Mouse (Mus musculus): ENCODE results near the gene Stk32c. TPM values are rescaled to one million over a fixed set of nuclear protein-coding genes. Genes with fewer than 3 reads are reported as not detected.

Stk32c gene
- total RNA-seq, 2 experiments from 2014 or later = not detected

GRCm38 (mm10) chr7:139208023-139208772 is 4.9 kb downstream of the Stk32c start:
- ATAC-seq (replicated peaks; ENCODE audit: poor library complexity, severe bottlenecking) = peak; percentile 79

DNA sequence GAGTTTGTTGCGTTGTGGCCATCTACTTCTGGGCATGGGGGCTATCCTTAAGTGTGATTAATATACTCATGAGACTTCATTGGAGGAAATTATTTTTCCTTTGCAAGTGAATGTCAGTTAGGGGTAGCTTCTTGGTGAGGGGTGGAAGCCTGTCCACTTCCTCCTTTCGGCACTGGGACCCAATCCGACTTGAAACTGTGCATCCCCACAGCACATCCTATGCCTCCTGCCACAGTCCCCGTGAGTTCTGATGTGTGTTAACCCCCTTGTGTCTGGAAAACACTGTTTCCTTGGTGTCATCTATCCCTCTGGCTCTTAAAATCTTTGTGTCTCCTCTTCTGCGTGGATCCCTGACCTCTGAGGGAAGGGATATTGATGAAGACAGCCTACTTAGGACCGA is 11.9 kb downstream of the Stk32c start:
- peak; percentile 71 for ATAC-seq (replicated peaks; ENCODE audit: poor library complexity, severe bottlenecking)

DNA sequence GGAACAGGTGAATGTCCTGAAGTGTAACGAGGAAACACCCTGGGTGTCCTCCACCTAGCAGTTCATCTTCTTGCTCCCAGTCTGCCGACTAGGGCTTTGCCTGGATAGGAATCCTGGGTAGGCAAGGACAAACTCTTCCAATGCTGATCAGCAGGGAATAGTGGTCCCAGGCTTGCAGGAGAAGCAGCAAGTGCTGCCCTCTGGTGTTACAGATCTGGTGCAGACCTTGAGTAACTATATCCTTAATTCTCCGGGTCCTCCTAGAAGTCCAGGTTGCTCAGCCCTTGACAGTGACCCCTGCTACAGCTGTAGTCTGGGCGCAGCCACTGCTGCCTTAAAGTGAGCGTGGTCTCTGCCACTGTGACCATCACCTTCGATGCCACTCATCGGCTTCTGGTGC is 13.0 kb downstream of the Stk32c start:
- peak; percentile 64 for ATAC-seq (replicated peaks; ENCODE audit: poor library complexity, severe bottlenecking)

GRCm38 (mm10) chr7:139197022-139197421 is 16.1 kb downstream of the Stk32c start:
- ATAC-seq (replicated peaks; ENCODE audit: poor library complexity, severe bottlenecking) = peak; percentile 46

DNA sequence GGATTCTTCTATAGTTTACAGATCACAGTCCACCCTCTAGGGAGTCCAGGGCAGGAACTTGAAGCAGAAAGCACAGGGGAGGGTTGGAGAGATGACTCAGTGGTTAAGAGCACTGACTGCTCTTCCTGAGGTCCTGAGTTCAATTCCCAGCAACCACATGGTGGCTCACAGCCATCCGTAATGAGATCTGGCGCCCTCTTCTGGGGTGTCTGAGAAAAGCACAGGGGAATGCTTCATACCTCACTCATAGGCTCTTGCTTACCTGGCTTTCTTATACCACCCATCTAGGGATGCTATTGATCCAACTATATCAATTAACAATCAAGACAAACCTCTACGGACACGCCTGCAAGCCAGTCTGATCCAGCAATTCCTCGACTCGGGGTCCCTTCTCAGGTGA is 21.5 kb downstream of the Stk32c start:
- ATAC-seq (replicated peaks; ENCODE audit: poor library complexity, severe bottlenecking) = no peak

- ATAC-seq (replicated peaks; ENCODE audit: poor library complexity, severe bottlenecking) = no peak
Observed at GRCm38 (mm10) chr7:139190616-139191015, 22.5 kb downstream of the Stk32c start.

DNA sequence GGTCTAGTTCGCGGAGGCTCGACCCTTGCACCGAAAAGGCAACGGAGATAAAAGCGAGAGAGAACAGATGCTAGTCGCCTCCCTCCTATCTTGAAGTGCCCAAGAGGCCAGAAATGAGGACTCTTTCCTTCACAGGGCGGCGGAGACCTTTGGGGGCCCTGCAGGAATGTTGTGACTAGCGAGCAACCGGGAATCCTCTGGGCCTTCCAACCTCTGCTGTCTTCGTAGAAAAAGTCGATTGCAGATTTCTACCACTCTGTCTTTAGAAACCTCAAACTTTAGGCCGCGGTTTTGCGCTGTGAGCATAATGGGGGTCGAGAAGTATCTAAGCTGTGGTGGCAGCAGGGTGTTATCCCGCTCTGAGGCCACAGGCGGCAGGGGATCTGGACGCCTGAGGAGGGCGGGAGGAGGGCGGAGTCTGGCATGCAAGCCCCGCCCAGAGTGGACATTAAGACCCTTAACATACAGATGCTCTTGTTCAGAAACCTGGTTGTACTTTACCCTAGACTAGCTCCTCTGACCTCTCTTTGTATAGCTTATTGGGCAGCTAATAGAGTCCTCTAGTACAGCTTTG is 24.4 kb downstream of the Stk32c start:
- ATAC-seq (replicated peaks; ENCODE audit: poor library complexity, severe bottlenecking) = peak; percentile 85

GRCm38 (mm10) chr7:139187771-139188633 is 25.1 kb downstream of the Stk32c start:
- ATAC-seq (replicated peaks; ENCODE audit: poor library complexity, severe bottlenecking) = peak; percentile 85

DNA sequence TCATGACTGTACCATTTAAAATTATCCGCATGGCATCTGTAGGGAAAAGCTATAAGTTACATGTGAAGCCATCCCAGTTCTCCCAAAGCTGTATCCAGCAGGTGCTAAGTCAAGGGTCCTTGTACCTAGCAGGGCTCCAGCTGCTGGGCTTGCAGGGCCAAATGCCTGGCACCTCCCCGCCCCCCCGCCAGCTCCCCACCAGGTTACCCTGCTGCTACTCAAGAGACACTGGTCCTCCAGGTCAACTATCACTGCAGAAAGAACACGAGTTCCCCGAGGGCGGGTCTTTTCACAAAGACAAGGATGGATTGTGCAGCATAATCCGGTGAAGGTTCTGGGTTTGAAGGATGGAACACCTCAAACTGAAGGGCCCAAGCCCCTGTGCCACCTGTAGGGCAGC is 25.8 kb downstream of the Stk32c start:
- ATAC-seq (replicated peaks; ENCODE audit: poor library complexity, severe bottlenecking) = no peak

- no peak for ATAC-seq (replicated peaks; ENCODE audit: poor library complexity, severe bottlenecking)
Observed at GRCm38 (mm10) chr7:139186436-139186835, 26.7 kb downstream of the Stk32c start.

DNA sequence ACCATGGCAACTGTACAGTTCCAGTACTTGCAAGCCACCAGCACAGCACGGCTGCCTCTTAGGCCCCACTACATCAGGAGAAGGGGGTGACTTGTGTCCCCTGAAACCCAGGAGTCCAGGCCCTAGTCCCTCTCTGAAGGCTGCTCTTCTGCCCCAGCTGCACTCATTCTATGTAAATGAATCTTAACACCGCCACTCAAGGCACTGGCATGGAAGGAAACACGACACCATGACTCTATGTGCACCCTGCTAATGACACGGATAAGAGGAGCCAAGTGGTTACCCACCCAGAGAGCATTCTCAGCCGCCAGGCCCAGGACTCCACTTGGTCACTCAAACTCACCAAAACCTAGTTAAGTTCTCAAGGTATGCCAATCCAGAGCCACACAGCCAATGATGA is 27.1 kb downstream of the Stk32c start:
- no peak for ATAC-seq (replicated peaks; ENCODE audit: poor library complexity, severe bottlenecking)

DNA sequence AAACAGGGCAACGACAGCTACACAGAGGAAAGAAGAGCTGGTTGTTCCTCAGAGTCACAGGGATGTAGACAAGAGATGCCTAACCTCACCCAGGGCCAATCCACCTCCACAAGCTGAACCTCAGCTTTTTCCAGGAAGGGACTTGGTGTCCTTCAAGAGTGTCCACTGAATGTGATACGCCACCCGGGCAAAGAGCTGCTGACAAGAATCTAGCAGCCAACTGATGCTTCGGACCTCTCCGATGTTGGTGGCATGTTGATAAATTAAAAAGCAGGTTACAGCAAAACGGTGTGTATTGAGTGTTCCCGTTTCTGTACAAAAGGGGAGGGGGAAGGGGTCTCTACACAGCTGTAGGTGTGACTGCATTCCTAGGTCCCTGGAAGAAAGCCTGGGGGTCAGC is 28.3 kb downstream of the Stk32c start:
- ATAC-seq (replicated peaks; ENCODE audit: poor library complexity, severe bottlenecking) = no peak

GRCm38 (mm10) chr7:139184396-139184795 is 28.7 kb downstream of the Stk32c start:
- ATAC-seq (replicated peaks; ENCODE audit: poor library complexity, severe bottlenecking) = no peak

DNA sequence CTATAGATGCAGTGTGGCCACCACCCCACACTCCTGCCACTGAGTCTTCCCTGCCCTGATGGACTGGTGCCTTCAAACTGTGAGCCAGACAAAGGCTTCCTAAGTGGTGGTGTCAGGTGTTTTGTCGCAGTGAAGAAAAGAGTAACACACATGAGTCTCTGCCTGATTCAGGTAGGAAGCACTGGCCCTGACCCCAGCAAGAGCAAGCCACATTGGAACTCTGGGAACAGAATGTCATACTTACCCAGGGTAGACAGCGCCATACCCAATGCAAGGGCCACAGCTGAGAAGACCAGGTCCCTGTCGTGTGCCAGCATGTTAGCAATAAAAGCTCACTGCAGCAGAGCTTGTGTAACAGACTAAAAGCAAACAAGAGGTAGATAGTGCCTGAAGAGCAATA is 33.0 kb downstream of the Stk32c start:
- no peak for ATAC-seq (replicated peaks; ENCODE audit: poor library complexity, severe bottlenecking)

- ATAC-seq (replicated peaks; ENCODE audit: poor library complexity, severe bottlenecking) = no peak
Observed at GRCm38 (mm10) chr7:139179299-139179698, 33.8 kb downstream of the Stk32c start.

GRCm38 (mm10) chr7:139169143-139169542 is 44.0 kb downstream of the Stk32c start:
- ATAC-seq (replicated peaks; ENCODE audit: poor library complexity, severe bottlenecking) = no peak

DNA sequence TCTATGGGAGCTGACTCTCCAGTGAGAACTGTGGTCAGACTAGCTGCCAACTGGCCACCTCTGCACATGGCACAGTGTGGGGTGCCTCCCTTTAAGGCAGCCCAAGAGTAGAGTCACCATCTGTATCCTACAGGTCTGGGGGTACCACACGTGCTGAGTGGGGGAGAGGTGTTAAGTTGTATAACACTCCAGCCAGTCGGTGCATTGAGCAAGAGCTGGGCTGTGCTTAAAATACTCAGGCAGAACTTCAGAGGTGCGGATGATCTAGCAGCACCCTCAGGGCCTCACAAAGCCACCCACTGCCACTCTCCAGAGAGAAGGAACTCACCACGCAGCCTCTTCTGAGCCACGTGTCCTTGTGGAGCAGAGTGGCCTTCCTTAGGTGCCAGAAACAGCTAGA is 48.7 kb downstream of the Stk32c start:
- no peak for ATAC-seq (replicated peaks; ENCODE audit: poor library complexity, severe bottlenecking)

- no peak for ATAC-seq (replicated peaks; ENCODE audit: poor library complexity, severe bottlenecking)
Observed at GRCm38 (mm10) chr7:139158956-139159355, 54.2 kb downstream of the Stk32c start.

DNA sequence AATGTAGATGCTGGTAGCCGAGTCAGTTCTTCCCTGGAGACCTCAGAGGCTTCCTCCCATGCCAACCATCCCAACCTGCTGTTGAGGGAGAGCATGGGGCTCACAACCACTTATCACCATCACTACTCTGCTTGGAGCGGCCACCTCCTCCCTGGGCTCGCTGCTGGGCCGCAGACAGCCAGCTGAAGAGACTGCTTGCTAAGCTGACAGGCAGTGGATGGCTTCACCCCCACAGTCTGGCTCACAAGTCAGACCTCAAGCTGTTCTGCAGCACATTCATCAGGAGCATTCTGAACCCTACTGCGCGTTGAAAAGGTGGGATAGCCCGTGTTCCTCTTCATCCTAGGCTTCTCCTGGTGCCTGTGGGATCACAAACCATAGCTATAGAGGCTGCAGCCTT is 54.6 kb downstream of the Stk32c start:
- ATAC-seq (replicated peaks; ENCODE audit: poor library complexity, severe bottlenecking) = no peak

GRCm38 (mm10) chr7:139157541-139157940 is 55.6 kb downstream of the Stk32c start:
- peak; percentile 31; the same call in 1 of the 2 replicates for ATAC-seq (replicated peaks; ENCODE audit: poor library complexity, severe bottlenecking)

Measured in granulocyte monocyte progenitor cell, adult 5-6 weeks (primary cell).